In genomic region chr13:60528819-60529218, GRCm38 (mm10) we compare ENCODE assay signal across 11 mouse cellular contexts.
DNase-seq lines count a peak whose midpoint lies in the region; ATAC-seq and TF ChIP-seq lines count a peak whose summit lies in the region.
"Had no signal": no experiment of that assay in that cellular context is flagged by ENCODE, and none has a peak within 500 bp of the region (broad histone marks: within the 10 kb centered on the region; RNA-seq: fewer than 3 reads in every experiment).

No protein-coding gene starts in this region.

- H3K27me3 ChIP-seq in forebrain, embryonic 14.5 days (replicated peaks; ENCODE audit: control insufficient read depth, insufficient read depth, low read length), result no peaks in the 10 kb centered on the region
- no peaks in the 10 kb centered on the region for H3K27me3 ChIP-seq in hindbrain, embryonic 14.5 days (ENCODE audit: control insufficient read depth, insufficient read depth, low read length)
- H3K27me3 ChIP-seq in kidney, postnatal 0 days (ENCODE audit: insufficient read depth, low read length), result no peaks in the 10 kb centered on the region
- H3K27me3 ChIP-seq in liver, embryonic 14.5 days (ENCODE audit: control insufficient read depth, insufficient read depth, low read length), result no peaks in the 10 kb centered on the region
- H3K27me3 ChIP-seq: Patski had no signal

- WGBS in forebrain, embryonic 14.5 days, result 81% methylated on average over 1 of the region's 1 CpGs
- WGBS in hindbrain, embryonic 14.5 days, result 61% methylated on average over 1 of the region's 1 CpGs
- 12% methylated on average over 1 of the region's 1 CpGs for WGBS in kidney, postnatal 0 days
- WGBS in liver, embryonic 14.5 days (ENCODE audit: insufficient replicate concordance), result 52% methylated on average over 1 of the region's 1 CpGs

- no peak overlapping the region for H3K9ac ChIP-seq in forebrain, embryonic 14.5 days (ENCODE audit: low read length)
- H3K9ac ChIP-seq in hindbrain, embryonic 14.5 days, result no peak overlapping the region
- H3K9ac ChIP-seq in kidney, postnatal 0 days (ENCODE audit: low read depth, low read length), result no peak overlapping the region
- H3K9ac ChIP-seq in liver, embryonic 14.5 days (replicated peaks), result no peak overlapping the region

- no peak for TF ChIP-seq EP300 in liver, embryonic 14.5 days (IDR thresholded peaks at IDR 0.05; ENCODE audit: low read depth)

- H3K36me3 ChIP-seq in forebrain, embryonic 14.5 days (ENCODE audit: control insufficient read depth, insufficient read depth, low read length), result no peaks in the 10 kb centered on the region
- H3K36me3 ChIP-seq in hindbrain, embryonic 14.5 days (replicated peaks; ENCODE audit: control insufficient read depth, insufficient read depth), result no peaks in the 10 kb centered on the region
- no peaks in the 10 kb centered on the region for H3K36me3 ChIP-seq in kidney, postnatal 0 days (ENCODE audit: insufficient read depth, low read length)
- no peaks in the 10 kb centered on the region for H3K36me3 ChIP-seq in liver, embryonic 14.5 days (replicated peaks; ENCODE audit: control insufficient read depth, insufficient read depth, low read depth)

- peak; percentile 27 for ATAC-seq in forebrain, embryonic 14.5 days
- ATAC-seq in hindbrain, embryonic 14.5 days (ENCODE audit: low FRiP score), result 0 out of 2 replicates have a peak, but pooled peaks have one; percentile 1
- peak; percentile 88 for ATAC-seq in kidney, postnatal 0 days (replicated peaks; ENCODE audit: low FRiP score, low read depth)
- ATAC-seq in liver, embryonic 14.5 days (ENCODE audit: insufficient read depth), result peak; percentile 61; the same call in 1 of the 2 replicates
- ATAC-seq: Patski had no signal

- intact Hi-C loops in left cerebral cortex, postnatal 14 days (cut with DNase I), result loop anchor here (5.0 kb wide), 1 partner anchor 73 kb away; the partner anchor contains the start of gene Dapk1
- intact Hi-C loops in gastrocnemius, adult 2 months (cut with DNase I), result no loop called here

- H3K4me2 ChIP-seq in forebrain, embryonic 14.5 days (ENCODE audit: low read length), result no peak overlapping the region
- H3K4me2 ChIP-seq in hindbrain, embryonic 14.5 days (replicated peaks), result no peak overlapping the region
- H3K4me2 ChIP-seq in kidney, postnatal 0 days (ENCODE audit: low read length), result no peak overlapping the region
- H3K4me2 ChIP-seq in liver, embryonic 14.5 days (ENCODE audit: low read depth), result no peak overlapping the region

- H3K27ac ChIP-seq in forebrain, embryonic 14.5 days (ENCODE audit: low read depth, low read length), result peak overlapping the region; percentile 70; the same call in 1 of the 2 replicates
- H3K27ac ChIP-seq in hindbrain, embryonic 14.5 days, result peak overlapping the region; percentile 11; the same call in 1 of the 2 replicates
- peak overlapping the region; percentile 79 for H3K27ac ChIP-seq in kidney, postnatal 0 days
- H3K27ac ChIP-seq in liver, embryonic 14.5 days, result no peak overlapping the region
- H3K27ac ChIP-seq in gastrocnemius, adult 2 months, result no peak overlapping the region
- H3K27ac ChIP-seq: stomach, postnatal 0 days had no signal

- H3K4me1 ChIP-seq in forebrain, embryonic 14.5 days (ENCODE audit: control insufficient read depth, insufficient read depth, low read length), result peaks cover 19% of the 10 kb centered on the region
- peaks cover 15% of the 10 kb centered on the region for H3K4me1 ChIP-seq in hindbrain, embryonic 14.5 days (replicated peaks; ENCODE audit: control insufficient read depth, insufficient read depth, low read length)
- 0 out of 2 replicates have a peak, but pooled peaks cover 1% of the 10 kb centered on the region for H3K4me1 ChIP-seq in kidney, postnatal 0 days (replicated peaks; ENCODE audit: insufficient read depth, low read length)
- no peaks in the 10 kb centered on the region; a peak in 1 of 4 replicates for H3K4me1 ChIP-seq in liver, embryonic 14.5 days (replicated peaks; ENCODE audit: control insufficient read depth in 2 of 2, insufficient read depth in 2 of 2, low read length in 1 of 2)

- DNase-seq in forebrain, embryonic 14.5 days (ENCODE audit: low spot score), result no peak
- no peak for DNase-seq in hindbrain, embryonic 14.5 days (ENCODE audit: low spot score)
- DNase-seq in kidney, postnatal 0 days (ENCODE audit: low spot score), result peak; percentile 54
- DNase-seq in liver, embryonic 14.5 days (ENCODE audit: low read depth in 3 of 3, low spot score in 3 of 3), result peak in 2 of 3 experiments; percentile 3 to 16
- DNase-seq in cerebellum, adult 9-11 months, result no peak
- no peak for DNase-seq in left cerebral cortex, postnatal 14 days (ENCODE audit: low spot score in 2 of 2)
- no peak for DNase-seq in cerebellum, adult 18-20 months
- DNase-seq in gastrocnemius, adult 2 months, result no peak
- DNase-seq: adrenal gland, adult 2 months had no signal

- TF ChIP-seq CTCF in kidney, postnatal 0 days (IDR thresholded peaks at IDR 0.05; ENCODE audit: low read depth), result no peak
- no peak for TF ChIP-seq CTCF in liver, embryonic 14.5 days (IDR thresholded peaks at IDR 0.05; ENCODE audit: low read depth)
- TF ChIP-seq CTCF in gastrocnemius, adult 2 months (IDR thresholded peaks at IDR 0.05), result no peak

- no peak overlapping the region for H3K4me3 ChIP-seq in forebrain, embryonic 14.5 days (ENCODE audit: low read depth, low read length)
- H3K4me3 ChIP-seq in hindbrain, embryonic 14.5 days (replicated peaks; ENCODE audit: low read length), result no peak overlapping the region
- H3K4me3 ChIP-seq in kidney, postnatal 0 days (replicated peaks; ENCODE audit: low read depth, low read length), result no peak overlapping the region
- no peak overlapping the region for H3K4me3 ChIP-seq in liver, embryonic 14.5 days (ENCODE audit: insufficient read depth in 1 of 2, low read depth in 2 of 2, low read length in 2 of 2)
- no peak overlapping the region for H3K4me3 ChIP-seq in gastrocnemius, adult 2 months

- H3K9me3 ChIP-seq in forebrain, embryonic 14.5 days (replicated peaks; ENCODE audit: control insufficient read depth, low read length), result no peaks in the 10 kb centered on the region
- no peaks in the 10 kb centered on the region for H3K9me3 ChIP-seq in hindbrain, embryonic 14.5 days (ENCODE audit: control insufficient read depth, low read length)
- no peaks in the 10 kb centered on the region for H3K9me3 ChIP-seq in kidney, postnatal 0 days (replicated peaks; ENCODE audit: low read length)
- no peaks in the 10 kb centered on the region for H3K9me3 ChIP-seq in liver, embryonic 14.5 days (ENCODE audit: control insufficient read depth, low read length)

Comparison
In these comparisons a context has a peak if more than half of its experiments do, and no peak if none do; other contexts are left out.
1. ATAC-seq: peak in every context shown above with its lines; median percentile 88 in kidney, postnatal 0 days; 61 in liver, embryonic 14.5 days; 27 in forebrain, embryonic 14.5 days; 1 in hindbrain, embryonic 14.5 days.
2. DNase-seq: peak in kidney, postnatal 0 days (single experiment) and liver, embryonic 14.5 days (2 of 3); none in forebrain, embryonic 14.5 days (single experiment), hindbrain, embryonic 14.5 days (single experiment), cerebellum, adult 9-11 months (single experiment), left cerebral cortex, postnatal 14 days (0 of 2), cerebellum, adult 18-20 months (0 of 2) and gastrocnemius, adult 2 months (single experiment).
3. H3K27ac ChIP-seq: peak in forebrain, embryonic 14.5 days (single experiment), hindbrain, embryonic 14.5 days (single experiment) and kidney, postnatal 0 days (single experiment); none in liver, embryonic 14.5 days (single experiment) and gastrocnemius, adult 2 months (single experiment).